Mouse (Mus musculus): Measurements from ENCODE around the gene Bid.
"Not testable (repeated sequence)": the region's sequence is repeated elsewhere in the genome, so short reads cannot be mapped to it uniquely, and the experiment has no call there.

Bid gene

GRCm38 (mm10) chr6:120903450-120903912, 13.2 kb downstream of the Bid start:
- no peak for DNase-seq

GRCm38 (mm10) chr6:120901776-120902645, 14.6 kb downstream of the Bid start:
- DNase-seq, result peak in 1 of 2 experiments; percentile 30

- DNase-seq, result no peak
These were observed 18.3 kb downstream of the Bid start for GRCm38 (mm10) chr6:120898188-120898833.

- no peak for DNase-seq
These were observed 22.1 kb downstream of the Bid start for GRCm38 (mm10) chr6:120894524-120894923.

- no peak for DNase-seq
These were observed 22.6 kb downstream of the Bid start for GRCm38 (mm10) chr6:120894089-120894488.

GRCm38 (mm10) chr6:120886696-120887095, 30.0 kb downstream of the Bid start:
- DNase-seq, result no peak

GRCm38 (mm10) chr6:120884436-120884835, 32.2 kb downstream of the Bid start:
- no peak for DNase-seq

GRCm38 (mm10) chr6:120879046-120879445, 37.6 kb downstream of the Bid start:
- no peak for DNase-seq

- DNase-seq, result no peak
These were observed 42.8 kb downstream of the Bid start for GRCm38 (mm10) chr6:120873874-120874273.

GRCm38 (mm10) chr6:120871286-120871685, 45.4 kb downstream of the Bid start:
- no peak for DNase-seq

GRCm38 (mm10) chr6:120868824-120869223, 47.8 kb downstream of the Bid start:
- DNase-seq, result no peak

- no peak for DNase-seq
These were observed 50.4 kb downstream of the Bid start for GRCm38 (mm10) chr6:120866051-120866814.

- DNase-seq, result no peak
These were observed 56.6 kb downstream of the Bid start for GRCm38 (mm10) chr6:120860079-120860478.

GRCm38 (mm10) chr6:120858217-120858711, 58.4 kb downstream of the Bid start:
- DNase-seq, result no peak

GRCm38 (mm10) chr6:120854413-120854812, 62.2 kb downstream of the Bid start:
- no peak for DNase-seq

- DNase-seq, result not testable (repeated sequence)
These were observed 65.9 kb downstream of the Bid start for GRCm38 (mm10) chr6:120850720-120851119.

All from thymus, adult 18-20 months (tissue).